Mouse (Mus musculus): ENCODE measurements around the gene Olfr1509.
"Not testable (repeated sequence)": the region's sequence is repeated elsewhere in the genome, so short reads cannot be mapped to it uniquely, and the experiment has no call there.

Gene Olfr1509

DNA sequence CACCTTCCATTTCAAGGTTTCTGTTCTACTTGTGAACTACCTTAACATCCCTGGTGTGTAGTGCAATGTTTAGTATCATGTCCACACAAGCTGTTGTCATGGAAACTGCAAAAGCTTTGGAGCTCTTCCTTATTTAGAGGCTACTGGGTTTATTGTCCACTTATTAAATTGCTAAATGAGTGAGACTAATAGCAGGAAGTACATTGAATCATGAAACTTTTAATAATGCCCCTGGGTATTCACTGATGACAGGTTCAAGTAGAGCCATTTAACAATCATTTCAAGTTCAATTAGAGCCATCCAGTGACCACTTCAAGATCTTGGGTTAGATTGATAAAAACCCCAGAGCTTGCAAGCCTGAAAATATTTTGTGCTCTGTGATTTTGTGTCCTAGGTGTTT lies at the start of gene Olfr1509:
Olfr1509 (plus strand) TSS at position 301 of the 400 bp plus-strand sequence.
- no peak for DNase-seq

DNA sequence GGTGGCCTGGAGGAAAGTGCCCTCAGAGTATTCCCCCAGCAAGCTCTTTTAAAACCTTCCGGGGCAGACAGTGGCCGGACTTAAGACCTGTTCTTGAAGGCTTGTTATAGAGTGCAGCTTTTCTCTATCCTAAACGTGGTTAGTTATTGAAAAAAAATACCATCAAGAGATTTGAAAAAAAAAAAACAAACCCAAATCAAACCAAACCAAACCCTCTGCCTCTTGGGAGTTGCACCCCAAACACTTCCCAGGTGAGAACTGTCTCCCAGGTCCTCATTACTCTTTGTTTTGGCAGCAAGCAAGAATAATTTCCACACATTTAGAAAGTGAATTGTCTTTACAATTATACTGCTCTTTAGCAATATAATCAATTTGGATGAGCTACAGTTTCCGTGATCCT lies 45.5 kb upstream of the Olfr1509 start, which contains the start of gene Olfr1511:
Olfr1511 (minus strand) TSS at position 101 of the 400 bp plus-strand sequence.
- no peak for DNase-seq

DNA sequence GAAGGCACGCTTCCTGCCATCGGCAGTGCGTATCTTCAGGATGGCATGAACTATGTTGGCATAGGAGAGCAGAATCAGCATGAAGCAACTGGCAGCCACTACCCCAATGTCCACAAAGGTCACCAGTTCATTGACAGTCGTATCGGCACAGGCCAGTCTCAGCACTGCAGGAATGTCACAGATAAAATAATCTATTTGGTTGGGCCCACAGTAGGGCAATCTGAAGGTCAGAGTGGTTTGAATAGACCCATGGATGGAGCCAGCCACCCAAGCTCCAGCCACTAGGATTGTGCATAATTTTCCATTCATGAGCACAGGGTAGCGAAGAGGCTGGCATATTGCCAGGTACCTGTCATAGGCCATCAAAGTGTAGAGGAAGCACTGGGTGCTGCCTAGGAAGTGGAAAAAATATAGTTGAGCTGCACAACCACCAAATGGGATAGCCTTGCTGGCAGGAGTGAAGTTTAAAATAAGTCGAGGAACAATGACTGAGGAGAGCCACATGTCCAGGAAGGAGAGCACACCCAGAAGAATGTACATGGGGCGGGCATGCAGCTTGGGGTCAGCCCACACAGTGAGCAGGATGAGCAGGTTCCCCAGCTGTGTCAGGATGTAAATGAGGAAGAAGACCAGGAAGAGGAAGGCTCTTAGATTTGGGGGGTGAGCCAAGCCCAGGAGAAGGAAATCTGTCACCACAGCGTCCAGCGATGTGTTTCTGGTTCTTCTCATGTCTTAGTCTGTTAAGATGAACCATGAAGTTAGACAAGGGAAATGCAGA lies 32.5 kb upstream of the Olfr1509 start:
- not testable (repeated sequence) for DNase-seq

DNA sequence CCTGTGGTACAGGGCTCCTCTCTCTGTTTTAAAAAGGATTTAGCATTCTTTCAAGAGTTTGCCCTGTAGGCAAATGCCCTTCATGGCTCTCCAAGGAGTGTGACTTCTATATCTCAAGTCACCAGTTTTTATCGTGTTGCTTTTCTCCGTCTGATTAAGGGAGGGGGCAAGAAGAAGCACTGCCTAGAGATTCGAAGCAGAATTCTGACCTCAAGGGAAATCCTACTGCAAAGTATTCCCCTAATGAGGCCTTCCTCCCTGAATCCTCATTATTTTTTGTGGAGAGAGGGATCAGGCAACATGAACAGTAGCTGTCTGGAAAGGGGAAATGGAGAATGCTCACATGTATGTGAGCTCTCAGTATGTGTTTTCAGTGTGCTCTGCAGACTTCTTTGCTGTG lies 28.5 kb upstream of the Olfr1509 start, which contains the start of gene Olfr1510:
Olfr1510 (minus strand) TSS at position 101 of the 400 bp plus-strand sequence.
- DNase-seq, result no peak

DNA sequence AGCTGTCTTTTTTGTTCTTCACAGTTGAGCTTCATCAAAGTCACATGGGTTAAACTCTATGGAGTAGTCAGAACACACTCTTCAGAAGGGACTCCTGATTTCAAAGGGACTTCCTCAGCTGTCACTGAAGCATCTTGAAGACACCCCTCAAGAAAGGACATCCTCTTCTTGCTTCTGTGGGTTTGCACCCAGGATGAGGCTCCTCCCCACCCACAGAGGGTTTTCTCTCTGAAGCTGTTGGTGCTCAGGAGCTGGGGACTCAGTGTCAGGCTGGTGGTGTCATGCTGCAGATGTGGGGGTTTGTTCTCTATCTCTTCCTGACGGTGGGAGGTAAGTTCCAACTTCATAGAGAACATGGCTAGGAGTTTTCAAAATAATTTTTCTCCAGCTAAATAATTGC lies 15.1 kb upstream of the Olfr1509 start:
- DNase-seq, result no peak

DNA sequence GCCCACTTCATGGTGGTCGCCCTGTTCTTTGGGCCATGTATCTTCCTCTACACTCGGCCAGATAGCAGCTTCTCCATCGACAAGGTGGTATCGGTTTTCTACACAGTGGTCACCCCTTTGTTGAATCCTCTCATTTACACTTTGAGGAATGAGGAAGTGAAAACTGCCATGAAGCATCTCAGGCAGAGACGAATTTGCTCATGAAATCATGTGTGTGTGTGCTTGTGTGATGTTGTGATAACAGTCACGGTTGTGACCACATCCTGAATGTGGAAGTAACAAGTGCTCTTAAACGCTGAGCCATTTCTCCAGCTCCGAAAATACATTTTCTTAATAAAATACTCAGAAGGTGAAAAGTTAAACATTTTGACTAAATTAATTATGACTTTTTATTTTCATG lies 8.3 kb downstream of the Olfr1509 start:
- no peak for DNase-seq

GRCm38 (mm10) chr14:52461928-52462327 lies 19.1 kb downstream of the Olfr1509 start:
- no peak for DNase-seq

- DNase-seq, result no peak
Observed at GRCm38 (mm10) chr14:52465738-52466137, 22.9 kb downstream of the Olfr1509 start.

- DNase-seq, result no peak
Observed at GRCm38 (mm10) chr14:52467395-52467794, 24.6 kb downstream of the Olfr1509 start, which contains the start of gene Olfr1508. TSS of gene Olfr1508 (minus strand) at chr14:52467495.

- no peak for DNase-seq
Observed at GRCm38 (mm10) chr14:52495516-52495915, 52.7 kb downstream of the Olfr1509 start, which contains the start of gene Olfr1507. TSS of gene Olfr1507 (minus strand) at chr14:52495749.
